Mouse (Mus musculus) heart, adult 2 months (tissue): ENCODE results near the gene Tsg101.

Experiments used
- CTCF ChIP-seq: fragments of 200-600 bp; IDR thresholded peaks from 2 replicates; pipeline ENCODE4 v1.8.1; 2022; ENCODE audit warnings: antibody characterized with exemption, mild to moderate bottlenecking, moderate library complexity
- EP300 ChIP-seq: fragments of 200-500 bp; IDR thresholded peaks from 2 replicates; pipeline ENCODE4 v1.6.1; 2011; ENCODE audit warnings: low read depth, low read length, control low read depth; ENCODE audit not compliant: insufficient read depth

DNA sequence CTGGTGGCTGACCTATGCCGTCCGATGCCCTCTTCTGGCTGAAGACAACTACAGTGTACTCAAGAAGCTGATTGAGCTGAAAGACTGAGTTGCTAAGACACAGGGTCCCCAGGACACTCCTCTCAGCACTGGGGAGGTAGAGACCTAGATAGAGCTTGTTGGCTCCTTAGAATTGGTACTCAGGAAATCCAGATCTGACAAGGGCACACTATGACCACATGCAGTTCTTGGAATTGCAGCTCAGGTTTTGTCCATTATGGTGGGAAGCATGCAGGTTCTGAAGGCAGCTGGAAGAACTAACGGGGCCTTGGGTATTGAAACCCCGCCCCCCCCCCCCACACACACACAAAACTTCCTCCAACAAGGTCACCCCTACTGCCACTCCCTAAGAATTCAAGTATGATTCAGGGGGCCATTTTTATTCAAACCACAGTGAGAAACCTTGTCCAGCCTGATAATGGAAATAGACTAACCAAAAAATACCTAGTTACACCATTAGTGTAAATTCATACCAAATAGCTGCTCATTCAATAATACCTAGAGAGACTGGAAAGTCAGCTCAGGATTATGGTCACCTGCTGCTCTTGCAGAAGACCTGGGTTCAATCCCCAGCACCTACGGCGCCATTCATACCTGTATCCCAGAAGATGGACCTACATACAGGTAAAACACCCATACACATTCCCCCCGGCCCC, 63.8 kb downstream of the Tsg101 start:
- TF ChIP-seq EP300 (no peak), CTCF (peak; percentile 27; the same call in 1 of the 2 replicates)
